ENCODE assay signal across 8 mouse cellular contexts in the genomic region with DNA sequence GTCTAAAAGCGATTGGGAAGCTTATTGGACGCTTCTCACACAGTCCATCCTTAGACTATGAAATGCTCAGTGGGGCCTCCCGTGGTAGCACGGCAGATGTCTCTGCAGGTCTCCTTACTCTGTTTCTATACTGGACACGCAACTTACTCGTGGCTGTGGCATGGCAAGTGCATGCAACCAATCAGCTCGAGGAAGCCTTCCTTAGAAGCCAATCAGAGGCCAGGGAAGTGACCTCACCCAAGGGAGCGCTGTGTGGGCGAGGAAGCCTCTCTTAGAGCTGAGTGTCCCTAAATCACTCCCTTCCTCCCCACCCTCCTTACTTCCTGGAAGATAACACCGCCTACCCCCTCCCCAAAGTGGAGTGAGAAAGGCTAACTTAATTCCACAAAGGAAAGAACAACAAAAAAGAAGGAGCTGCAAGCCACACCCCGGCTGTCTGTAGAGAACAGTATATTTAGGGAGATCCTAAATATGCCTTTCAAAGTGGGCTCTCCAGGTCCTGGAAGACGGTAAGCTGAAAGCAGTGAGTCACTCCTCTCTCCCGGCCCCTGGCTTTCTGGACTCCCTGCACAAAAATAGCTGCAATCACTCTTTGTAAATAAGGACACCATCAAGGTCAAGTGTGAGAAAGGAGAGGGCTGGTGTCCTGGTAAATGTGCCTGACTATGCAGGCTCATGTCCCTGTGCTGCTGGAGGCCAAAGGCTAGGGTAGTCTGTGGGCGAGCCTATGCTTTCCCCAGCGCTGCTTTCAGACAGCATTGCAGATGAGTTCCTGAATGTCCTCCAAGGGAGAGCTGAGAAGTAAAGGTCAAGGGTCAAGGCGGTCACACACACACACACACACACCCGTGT. TPM values are rescaled to one million over a fixed set of nuclear protein-coding genes. Genes with fewer than 3 reads are reported as not detected.
DNase-seq lines count a peak whose midpoint lies in the region; ATAC-seq lines count a peak whose summit lies in the region.

A gene (plus strand): TSS at position 295 of the 852 bp plus-strand sequence.

- intact Hi-C loops in left cerebral cortex, postnatal 14 days (cut with DNase I), result no loop called here

- DNase-seq in adrenal gland, adult (ENCODE audit: inconsistent age in 2 of 2, low spot score in 1 of 2), result peak; percentile 94 to 97
- DNase-seq in embryo, embryonic 10 days (ENCODE audit: low spot score), result peak; percentile 94
- peak; percentile 86 for DNase-seq in gastrocnemius, postnatal 10 days
- DNase-seq in left cerebral cortex, postnatal 14 days (ENCODE audit: low spot score in 2 of 2), result peak; percentile 91 to 98
- peak; percentile 89 to 97 for DNase-seq in right cerebral cortex, postnatal 36 days (ENCODE audit: low spot score in 2 of 2)
- peak; percentile 91 for DNase-seq in yolk sac, embryonic 10.5 days (ENCODE audit: low spot score)

- peak; percentile 87 for ATAC-seq in inflammation-experienced regulatory T-cells, adult 6 months
- ATAC-seq in megakaryocyte-erythroid progenitor cell, adult 5-6 weeks (replicated peaks; ENCODE audit: low FRiP score, low TSS enrichment, poor library complexity, severe bottlenecking), result peak; percentile 93

RNA-seq across cellular contexts. Expression of the gene that starts here (rescaled TPM):
- 1 to 10 TPM in 1 of 2 experiments, under 1 TPM in 1; 0.70 to 1.1 TPM for total RNA-seq in gastrocnemius, postnatal 10 days (2021)
- polyA plus RNA-seq in inflammation-experienced regulatory T-cells, adult 6 months (2017; shearing (Covaris generic)), result 1 to 10 TPM in 1 of 3 experiments, not detected in 2; 2.1 TPM
- total RNA-seq in left cerebral cortex, postnatal 14 days (2021), result not detected
- not detected in 2 replicates for total RNA-seq in megakaryocyte-erythroid progenitor cell, adult 5-6 weeks (2014; fragmentation: Nextera tagmentation)
- not detected in 2 replicates for total RNA-seq in megakaryocyte-erythroid progenitor cell, adult 5-6 weeks (2017)

Comparison
In these comparisons a context has a peak if more than half of its experiments do, and no peak if none do; other contexts are left out.
1. Peak in every context shown above with its lines: DNase-seq and ATAC-seq.
2. Peak in DNase-seq in left cerebral cortex, postnatal 14 days; RNA of the gene not detected or under 1 TPM.
3. Peak in ATAC-seq in megakaryocyte-erythroid progenitor cell, adult 5-6 weeks; RNA of the gene not detected or under 1 TPM.